Mouse (Mus musculus): ENCODE measurements around the gene Nlrx1.
A peak's percentile ranks its signal among the peaks of the same experiment; 100 is the strongest.
"Not testable (repeated sequence)": the region's sequence is repeated elsewhere in the genome, so short reads cannot be mapped to it uniquely, and the experiment has no call there.

Gene Nlrx1

GRCm38 (mm10) chr9:44268432-44268831, at the start of gene Nlrx1:
TSS of gene Nlrx1 (minus strand) at chr9:44268599.
- DNase-seq = no peak

- no peak for DNase-seq
These were observed 49.1 kb upstream of the Nlrx1 start for GRCm38 (mm10) chr9:44317452-44317851.

DNA sequence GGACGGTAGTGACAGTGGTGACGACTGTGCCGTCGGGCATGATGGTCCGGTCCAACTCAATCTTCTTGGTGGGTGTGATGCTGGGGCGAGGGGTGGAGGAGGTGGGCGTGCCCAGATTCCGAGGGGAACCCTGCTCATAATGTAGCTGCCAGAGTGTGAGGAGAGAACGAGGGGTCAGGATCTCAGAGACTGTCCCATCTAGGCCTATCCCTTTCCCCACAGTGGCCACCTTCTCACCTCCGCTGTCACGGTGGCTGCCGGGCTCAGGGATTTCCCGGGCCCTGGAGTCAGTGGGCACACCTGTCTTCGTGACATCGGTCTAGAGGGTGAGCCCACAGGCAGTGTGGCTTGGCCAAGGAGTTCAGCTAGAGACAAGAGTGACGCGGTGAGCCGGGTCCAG, 46.5 kb upstream of the Nlrx1 start:
- no peak for DNase-seq

GRCm38 (mm10) chr9:44314257-44314547, 45.8 kb upstream of the Nlrx1 start:
- peak; percentile 74 for DNase-seq

- no peak for DNase-seq
These were observed 45.3 kb upstream of the Nlrx1 start for GRCm38 (mm10) chr9:44313476-44314256.

DNA sequence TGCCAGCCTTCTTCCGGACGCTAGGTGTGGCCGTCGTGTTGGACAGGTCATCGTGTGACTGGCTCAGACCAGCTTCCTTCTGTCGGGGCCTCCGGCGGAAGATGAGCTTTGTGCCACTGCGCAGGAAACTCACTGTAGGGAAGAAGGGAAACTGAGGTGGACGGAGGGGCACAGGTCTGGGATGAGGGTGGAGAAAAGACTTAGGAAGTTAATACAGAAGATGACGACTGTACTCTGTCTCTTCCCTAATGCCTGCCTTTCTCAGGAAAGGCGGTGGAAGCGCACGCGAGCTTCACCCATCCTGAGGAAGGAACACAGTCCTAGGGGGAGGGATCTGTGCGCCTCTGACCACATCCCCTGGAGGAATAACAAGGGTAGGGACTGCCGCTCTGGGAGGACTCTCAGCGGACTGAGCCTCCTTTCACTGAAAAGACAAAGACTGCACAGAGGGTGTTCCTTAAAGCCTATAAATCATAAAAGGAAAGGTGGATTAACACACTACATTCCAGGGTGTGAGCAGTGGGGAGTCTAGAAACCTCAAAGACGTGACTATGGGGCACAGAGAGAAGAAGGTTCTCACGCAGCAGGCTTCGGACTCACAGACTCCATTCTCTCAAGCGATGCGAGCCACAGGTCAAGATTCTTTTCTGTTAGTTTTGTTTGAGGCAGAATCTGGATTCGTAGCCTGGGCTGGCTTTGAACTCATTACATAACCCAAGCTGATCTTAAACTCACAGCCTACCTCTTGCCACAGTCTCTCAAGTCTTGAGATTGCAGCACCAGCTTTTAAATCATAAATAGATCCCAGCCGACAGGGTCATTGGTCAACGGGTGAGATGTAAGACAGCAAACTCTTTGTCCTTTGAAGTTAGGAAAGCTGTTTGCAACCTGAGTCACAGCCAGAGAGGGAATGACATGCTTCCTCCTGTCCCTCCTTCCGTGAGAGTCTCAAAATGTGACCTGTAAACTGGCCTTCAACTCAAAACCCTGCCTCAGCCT, 43.0 kb upstream of the Nlrx1 start:
- DNase-seq = no peak

DNA sequence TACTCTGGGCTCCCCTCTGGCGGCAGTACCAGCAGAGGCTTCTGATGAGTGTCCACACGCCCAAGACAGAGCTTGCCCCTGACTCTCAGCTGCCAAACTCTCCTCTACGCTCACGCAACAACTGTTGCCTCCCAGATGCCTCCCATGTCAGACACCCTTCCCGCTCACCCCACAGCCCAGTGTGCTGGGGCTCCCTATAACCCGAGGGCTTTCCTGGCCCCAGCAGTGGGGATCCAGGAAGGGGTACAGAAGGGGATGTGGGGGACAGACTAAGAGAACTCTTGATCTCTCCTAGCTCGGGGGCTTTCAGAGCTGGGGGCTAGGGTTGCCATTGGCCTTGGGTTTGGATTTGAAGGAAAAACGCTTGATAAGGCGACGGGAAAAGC, 42.3 kb upstream of the Nlrx1 start:
- DNase-seq = no peak

DNA sequence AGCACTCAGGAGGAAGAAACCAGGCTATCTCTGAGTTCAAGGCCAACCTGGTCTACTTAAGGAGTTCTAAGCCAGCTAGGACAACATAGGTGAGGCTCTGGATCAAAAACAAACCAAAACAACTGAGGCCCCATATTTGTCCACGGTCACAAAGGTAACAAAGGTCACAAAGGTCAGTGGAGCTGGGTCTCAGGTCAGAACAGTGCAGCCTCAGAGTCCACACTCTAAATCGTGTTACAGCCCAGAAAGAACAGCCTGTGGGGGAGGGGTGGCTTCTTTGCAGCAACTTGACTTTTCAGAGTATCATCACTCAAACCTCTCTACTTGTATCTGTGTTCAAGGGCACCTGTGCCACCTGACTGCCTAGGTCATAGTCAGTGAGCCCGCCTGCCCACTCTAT, 41.4 kb upstream of the Nlrx1 start:
- no peak for DNase-seq

GRCm38 (mm10) chr9:44307248-44307647, 38.8 kb upstream of the Nlrx1 start:
- DNase-seq = no peak

- no peak for DNase-seq
These were observed 38.1 kb upstream of the Nlrx1 start for GRCm38 (mm10) chr9:44306532-44306931.

DNA sequence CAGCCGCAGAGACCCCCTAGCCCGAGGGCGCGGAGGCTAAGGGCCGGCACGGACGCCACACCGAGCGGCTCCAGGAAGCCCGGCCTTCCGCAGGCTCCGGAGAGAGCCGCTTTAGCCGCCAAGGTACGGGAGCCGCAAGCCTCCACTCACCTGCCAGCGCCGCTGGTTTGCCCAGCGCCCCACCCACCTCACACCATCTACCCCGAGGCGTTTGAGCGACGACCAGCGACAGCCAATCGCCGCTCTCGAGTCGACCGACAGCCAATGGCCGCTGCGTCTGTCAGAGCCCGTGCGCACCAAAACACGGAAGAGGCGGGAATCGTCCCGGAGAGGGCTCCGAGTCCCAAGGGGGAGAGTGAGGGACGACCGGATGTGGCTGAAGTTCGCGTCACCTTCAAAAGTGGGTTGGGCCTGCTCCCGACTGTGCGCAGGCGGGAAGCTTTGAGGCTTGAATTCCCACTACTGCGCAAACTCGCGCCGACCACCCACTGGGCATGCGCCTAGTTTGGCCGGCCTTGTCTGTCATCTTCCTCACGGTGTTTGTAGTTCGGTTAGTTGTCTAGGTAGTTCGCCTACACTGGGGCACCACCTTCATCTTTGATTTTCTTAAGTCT, 37.2 kb upstream of the Nlrx1 start, which contains the start of gene Hinfp:
Hinfp (minus strand) TSS at position 206 of the 614 bp plus-strand sequence.
- DNase-seq = peak; percentile 100

DNA sequence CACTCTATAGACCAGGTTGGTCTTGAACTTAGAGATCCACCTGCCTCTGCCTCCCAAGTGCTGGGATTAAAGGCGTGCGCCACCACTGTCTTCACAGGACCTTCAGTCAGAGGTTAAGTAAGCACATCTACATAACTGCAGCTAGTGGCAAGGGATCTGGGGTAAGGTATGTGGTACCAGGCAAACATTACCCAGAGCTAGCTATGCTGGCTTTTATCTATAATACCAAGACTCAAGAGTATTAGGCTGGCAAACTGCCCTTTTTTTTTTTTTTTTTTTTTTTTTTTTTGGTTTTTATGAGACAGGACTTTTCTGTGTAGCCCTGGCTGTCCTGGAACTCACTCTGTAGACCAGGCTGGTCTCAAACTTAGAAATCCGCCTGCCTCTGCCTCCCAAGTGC, 31.6 kb upstream of the Nlrx1 start:
- not testable (repeated sequence) for DNase-seq

DNA sequence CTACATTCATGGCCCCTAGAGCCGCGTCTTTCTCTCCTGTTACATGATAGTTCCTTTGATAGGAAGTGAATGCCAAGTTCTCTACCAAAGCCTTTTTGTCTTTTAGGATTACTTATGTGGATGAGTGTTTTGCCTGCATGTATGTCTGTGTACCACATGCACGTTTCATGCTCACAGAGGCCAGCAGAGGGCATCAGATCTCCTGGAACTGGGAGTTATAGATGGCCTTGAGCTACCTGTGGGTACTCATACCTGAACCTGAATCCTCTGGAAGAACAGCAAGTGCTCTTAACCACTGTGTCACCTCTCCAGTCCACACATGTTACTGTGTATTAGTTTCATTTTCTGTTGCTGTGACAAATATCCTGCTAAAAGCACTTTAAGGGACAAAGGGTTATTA, 24.1 kb upstream of the Nlrx1 start:
- DNase-seq = peak; percentile 67

GRCm38 (mm10) chr9:44288959-44289291, 20.5 kb upstream of the Nlrx1 start:
- peak; percentile 49 for DNase-seq

DNA sequence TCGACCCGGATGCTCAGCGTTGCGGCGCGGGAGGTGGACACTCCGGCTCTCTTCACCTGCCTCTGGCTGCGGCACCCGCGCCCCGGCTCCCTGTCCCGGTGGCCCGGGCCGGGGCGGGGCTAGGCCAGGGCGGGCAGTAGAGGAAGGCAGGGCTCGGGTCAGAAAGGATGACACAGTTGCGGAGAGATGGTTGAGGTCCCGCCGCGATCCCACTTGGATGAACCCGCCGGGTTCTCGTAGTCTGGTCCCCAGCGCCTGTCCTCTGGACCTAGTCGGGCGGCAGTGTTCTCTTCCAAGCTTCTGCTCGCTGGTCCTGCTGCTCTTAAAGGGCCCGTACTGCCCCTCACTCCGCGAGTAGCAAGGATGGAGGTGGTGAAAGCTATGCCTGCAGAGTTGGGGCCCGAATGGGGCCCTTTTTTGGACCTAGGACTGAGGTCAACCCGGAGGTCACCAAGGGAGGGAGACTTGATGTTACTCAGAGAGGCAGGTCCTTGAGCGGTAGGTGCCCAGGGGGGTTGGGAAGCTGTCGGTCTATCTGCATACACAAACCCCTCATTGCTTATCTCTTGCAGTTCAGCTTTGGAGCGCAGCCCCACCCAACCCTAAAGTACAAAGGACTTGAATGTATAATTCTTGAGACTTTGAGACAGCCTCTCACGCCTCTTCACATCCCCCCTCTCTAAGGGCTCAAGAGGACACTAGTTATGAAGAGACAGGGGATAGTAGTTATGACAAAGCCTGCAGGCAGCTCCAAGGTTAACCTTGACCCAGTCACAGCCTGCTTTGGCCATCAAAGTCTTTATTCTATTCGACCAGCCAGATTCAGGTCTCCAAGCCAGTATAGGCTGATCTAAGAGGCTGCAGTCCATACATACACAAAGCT, 19.9 kb upstream of the Nlrx1 start, which contains the start of gene Abcg4:
Abcg4 (minus strand) TSS at position 540 of the 883 bp plus-strand sequence.
- peak; percentile 69 for DNase-seq

DNA sequence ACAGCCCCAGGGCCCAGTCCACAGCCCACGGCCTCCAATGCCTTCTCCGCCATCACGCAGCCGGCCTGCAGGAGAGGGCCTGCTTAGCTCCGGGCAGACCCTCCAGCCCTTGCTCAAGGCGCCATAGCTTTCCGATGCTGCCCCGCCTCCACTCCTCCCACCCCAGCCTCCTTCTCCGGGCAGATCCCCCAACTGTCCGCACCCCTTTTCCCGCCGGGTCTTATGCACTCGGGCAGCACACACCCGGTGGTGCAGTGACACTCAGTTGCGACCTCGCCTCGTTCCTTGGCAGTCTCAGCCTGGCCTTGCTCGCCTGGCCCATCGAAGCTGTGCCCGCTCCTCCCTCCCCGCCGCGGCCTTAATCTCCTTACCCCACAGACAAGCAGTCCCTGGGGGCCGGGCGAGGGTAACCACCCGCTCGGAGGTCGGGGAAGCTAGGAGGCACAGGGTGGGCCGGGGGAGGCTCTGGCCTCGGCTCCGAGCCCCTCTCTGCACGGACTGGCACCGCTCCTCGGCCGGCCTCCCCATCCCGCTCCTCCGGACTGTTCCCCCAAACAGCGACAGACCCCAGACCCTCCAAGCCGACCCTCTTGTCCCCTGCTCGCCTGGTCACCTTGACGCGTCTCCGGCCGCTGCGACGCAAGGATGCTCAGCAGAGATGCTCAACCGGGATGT, 19.1 kb upstream of the Nlrx1 start:
- DNase-seq = peak; percentile 79

GRCm38 (mm10) chr9:44287003-44287400, 18.6 kb upstream of the Nlrx1 start:
- DNase-seq = no peak

DNA sequence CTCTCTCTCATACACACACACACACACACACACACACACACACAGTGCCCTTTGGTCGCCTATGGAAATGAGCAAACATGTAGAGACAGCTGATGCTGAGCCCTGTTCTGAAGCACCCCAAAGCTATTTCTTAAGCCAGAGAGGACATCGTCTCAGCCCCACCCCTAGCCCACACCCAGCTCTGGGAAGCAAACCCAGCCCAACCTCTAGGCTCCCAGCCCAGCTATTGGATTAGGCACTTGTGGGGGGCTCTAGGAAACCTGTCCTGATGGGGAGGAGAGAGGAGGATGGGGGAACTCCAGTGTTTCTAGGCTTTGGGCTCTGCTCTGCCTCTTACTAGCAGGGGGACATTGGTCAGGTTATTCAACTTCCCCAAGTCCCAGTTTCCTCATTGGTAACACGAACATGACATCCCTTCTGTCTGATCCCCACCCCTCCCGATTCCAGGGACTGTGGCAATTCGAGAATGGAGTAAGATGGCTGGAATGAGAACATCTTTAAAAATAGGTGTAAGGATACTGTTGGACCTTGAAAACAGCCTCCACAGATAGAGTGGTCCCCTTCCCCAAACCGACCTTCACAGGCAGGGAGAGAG, 18.0 kb upstream of the Nlrx1 start:
- no peak for DNase-seq

GRCm38 (mm10) chr9:44283183-44283582, 14.8 kb upstream of the Nlrx1 start:
- no peak for DNase-seq

- DNase-seq = no peak
These were observed 1.6 kb upstream of the Nlrx1 start for GRCm38 (mm10) chr9:44269973-44270372.

GRCm38 (mm10) chr9:44269077-44269476, 678 bp upstream of the Nlrx1 start:
- DNase-seq = peak; percentile 43

DNA sequence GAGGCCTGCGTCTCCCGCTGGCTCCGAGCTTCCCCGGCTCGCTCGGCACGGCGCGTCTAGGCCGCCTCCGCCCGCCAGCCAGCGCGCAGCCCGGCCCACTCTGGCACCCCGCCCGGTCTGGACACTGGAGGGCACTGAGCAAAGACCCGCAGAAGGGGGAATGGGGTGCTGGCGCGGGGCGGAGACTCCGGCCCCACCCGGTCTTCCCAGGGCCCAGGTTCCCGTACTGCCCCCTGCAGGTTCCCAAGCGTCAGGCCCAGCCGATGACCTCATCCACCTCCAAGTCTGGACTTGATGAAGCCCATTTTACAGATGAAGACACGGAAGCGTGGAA, 405 bp downstream of the Nlrx1 start:
- peak; percentile 93 for DNase-seq
